Mouse (Mus musculus) liver, adult 2 months (tissue): Measurements from ENCODE around the gene Acer2.

Source experiments
- CTCF ChIP-seq: fragments of 200-500 bp; IDR thresholded peaks from 2 replicates; pipeline ENCODE4 v1.5.1; 2011; ENCODE audit warnings: low read depth, low read length, control low read depth
- POLR2A ChIP-seq: fragments of 200-500 bp; IDR thresholded peaks from 2 replicates; pipeline ENCODE4 v1.6.1; 2011; ENCODE audit warnings: low read length, control low read depth; ENCODE audit not compliant: insufficient read depth; ENCODE audit errors: extremely low read depth

GRCm38 (mm10) chr4:86886160-86886878 lies 12.1 kb downstream of the Acer2 start:
- TF ChIP-seq POLR2A (no peak), CTCF (no peak)
